Mouse (Mus musculus) gastrocnemius, adult 2 months (tissue): ENCODE data around the gene Sugp1. TPM values are rescaled to one million over a fixed set of nuclear protein-coding genes. Genes with fewer than 3 reads are reported as not detected.
"Not testable (repeated sequence)": the region's sequence is repeated elsewhere in the genome, so short reads cannot be mapped to it uniquely, and the experiment has no call there.

Experiments
- DNase-seq: peaks from one replicate; pipeline ENCODE4 v3.0.0; 2022
- H3K27ac ChIP-seq: fragments of 200-600 bp; 2 replicates; pipeline ENCODE4 v1.8.1; 2022; ENCODE audit warnings: mild to moderate bottlenecking
- H3K4me3 ChIP-seq: fragments of 200-600 bp; 2 replicates; pipeline ENCODE4 v1.8.1; 2022; ENCODE audit warnings: mild to moderate bottlenecking, moderate library complexity
- CTCF ChIP-seq: fragments of 200-600 bp; IDR thresholded peaks from 2 replicates; pipeline ENCODE4 v1.8.1; 2022; ENCODE audit warnings: antibody characterized with exemption, mild to moderate bottlenecking, moderate library complexity
- intact Hi-C: fragments of 180-260 bp; cut with DNase I; formaldehyde crosslinking; loops from one replicate; pipeline ENCODE4 v1.15.1; 2025
- total RNA-seq, 2 experiments: library from RNA; stranded (reverse); gene quantifications; 2 replicates each; pipeline ENCODE4 v1.2.3; 2021

Gene Sugp1
- total RNA-seq, 2 experiments from 2014 or later: 16.8 to 21.0 TPM

DNA sequence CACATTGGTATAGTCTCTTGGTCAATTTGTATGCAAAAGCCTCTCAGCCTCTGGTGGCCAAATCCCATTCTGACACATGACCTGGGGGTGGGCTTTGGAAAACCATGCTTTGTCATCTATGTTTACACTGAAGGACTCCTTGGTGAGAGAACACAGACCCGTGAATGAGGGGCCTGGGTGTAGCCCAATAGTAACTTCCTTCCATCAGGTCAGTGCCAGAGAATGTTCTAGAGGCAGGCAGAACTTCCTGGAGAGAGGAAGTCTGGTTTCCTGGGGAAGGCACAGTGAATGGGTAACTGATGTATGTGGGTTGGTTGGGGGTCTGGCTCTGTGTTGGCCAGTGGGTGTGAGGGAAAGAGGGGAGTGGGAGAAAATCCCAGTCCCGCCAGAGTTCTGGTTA, 37.4 kb upstream of the Sugp1 start:
- no peak for DNase-seq
- intact Hi-C loops: no loop called here
- Histone ChIP-seq H3K4me3 (no peak overlapping the region), H3K27ac (peak overlapping the region; percentile 52)
- no peak for TF ChIP-seq CTCF

GRCm38 (mm10) chr8:70010796-70011195, 31.8 kb upstream of the Sugp1 start:
- H3K4me3 ChIP-seq, DNase-seq, intact Hi-C loops, H3K27ac ChIP-seq: not testable (repeated sequence)

DNA sequence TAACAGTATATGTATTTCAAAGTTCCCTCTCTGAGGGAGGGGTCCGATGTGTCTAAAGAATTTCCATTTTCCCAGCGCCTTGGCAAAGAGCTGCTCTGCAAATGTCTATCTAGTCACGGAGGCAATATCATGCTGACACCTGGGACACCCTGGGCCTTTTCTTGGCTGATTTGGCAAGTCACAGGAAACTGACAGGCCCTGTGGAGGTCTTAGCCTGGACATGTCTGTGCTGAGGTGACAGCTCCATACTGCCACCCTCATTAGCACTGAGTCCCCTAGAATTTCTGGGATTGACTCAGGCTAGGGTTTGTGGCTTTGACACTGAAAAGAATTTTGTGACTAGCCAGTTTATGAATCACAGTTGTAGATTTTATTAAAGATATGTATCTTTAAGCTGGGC, 30.3 kb upstream of the Sugp1 start:
- Histone ChIP-seq H3K27ac (no peak overlapping the region), H3K4me3 (no peak overlapping the region)
- intact Hi-C loops: no loop called here
- no peak for TF ChIP-seq CTCF
- no peak for DNase-seq

DNA sequence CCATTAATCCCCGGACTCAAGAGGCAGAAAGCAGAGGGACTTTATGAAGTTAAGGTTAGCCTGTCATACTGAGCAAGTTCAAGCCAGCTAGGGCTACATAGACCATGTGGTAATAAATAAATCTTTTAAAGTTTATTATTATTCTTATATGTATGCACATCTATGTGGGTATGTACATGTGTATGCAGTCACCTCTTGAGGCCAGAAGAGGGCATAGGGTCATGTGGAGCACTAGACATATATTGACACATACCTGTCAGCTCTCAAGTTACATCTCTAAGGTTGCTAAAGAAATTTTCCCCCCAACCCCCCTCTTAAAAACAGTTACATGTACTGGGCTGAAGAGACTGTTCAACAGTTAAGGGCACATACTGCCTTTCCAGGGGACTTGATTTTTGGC, 29.9 kb upstream of the Sugp1 start:
- no peak overlapping the region for H3K27ac ChIP-seq
- no peak for TF ChIP-seq CTCF

GRCm38 (mm10) chr8:70015017-70015416, 27.6 kb upstream of the Sugp1 start:
- no peak for TF ChIP-seq CTCF
- H3K27ac ChIP-seq: no peak overlapping the region
- H3K4me3 ChIP-seq: no peak overlapping the region
- intact Hi-C loops: no loop called here
- DNase-seq: no peak

More for the DNA sequence above, 29.9 kb upstream of the Sugp1 start:
- no peak overlapping the region for H3K4me3 ChIP-seq
- DNase-seq: no peak
- intact Hi-C loops: no loop called here

- no peak overlapping the region for H3K27ac ChIP-seq
- intact Hi-C loops: no loop called here
- no peak for TF ChIP-seq CTCF
- DNase-seq: no peak
- H3K4me3 ChIP-seq: no peak overlapping the region
Observed at GRCm38 (mm10) chr8:70023596-70023995, 19.0 kb upstream of the Sugp1 start.

GRCm38 (mm10) chr8:70026151-70026550, 16.5 kb upstream of the Sugp1 start:
- no peak overlapping the region for H3K27ac ChIP-seq
- no peak overlapping the region for H3K4me3 ChIP-seq
- no peak for TF ChIP-seq CTCF
- intact Hi-C loops: no loop called here
- no peak for DNase-seq

GRCm38 (mm10) chr8:70030255-70030654, 12.4 kb upstream of the Sugp1 start:
- Histone ChIP-seq H3K27ac (peak overlapping the region; percentile 76), H3K4me3 (no peak overlapping the region)
- TF ChIP-seq CTCF: no peak
- intact Hi-C loops: no loop called here
- DNase-seq: peak; percentile 33

DNA sequence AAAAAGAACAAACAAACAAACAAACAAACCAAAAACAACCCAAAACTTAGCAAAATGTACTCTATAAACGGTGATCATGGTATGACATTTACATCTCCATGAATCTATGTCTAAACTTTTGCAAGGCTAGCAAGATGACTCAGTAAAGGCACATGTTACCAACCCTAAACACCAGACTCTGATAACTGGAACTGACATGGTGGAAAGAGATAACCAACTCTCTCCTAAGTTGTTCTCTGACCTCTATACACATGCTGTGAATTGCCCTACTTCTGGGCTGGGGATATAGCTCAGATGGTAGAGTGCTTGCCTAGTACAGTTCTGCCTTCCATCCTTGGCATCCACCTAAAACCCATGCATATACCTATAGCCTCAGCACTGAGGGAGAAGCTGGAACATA, 4.6 kb upstream of the Sugp1 start:
- Histone ChIP-seq H3K4me3 (no peak overlapping the region), H3K27ac (no peak overlapping the region)
- DNase-seq: no peak
- no peak for TF ChIP-seq CTCF
- intact Hi-C loops: no loop called here

DNA sequence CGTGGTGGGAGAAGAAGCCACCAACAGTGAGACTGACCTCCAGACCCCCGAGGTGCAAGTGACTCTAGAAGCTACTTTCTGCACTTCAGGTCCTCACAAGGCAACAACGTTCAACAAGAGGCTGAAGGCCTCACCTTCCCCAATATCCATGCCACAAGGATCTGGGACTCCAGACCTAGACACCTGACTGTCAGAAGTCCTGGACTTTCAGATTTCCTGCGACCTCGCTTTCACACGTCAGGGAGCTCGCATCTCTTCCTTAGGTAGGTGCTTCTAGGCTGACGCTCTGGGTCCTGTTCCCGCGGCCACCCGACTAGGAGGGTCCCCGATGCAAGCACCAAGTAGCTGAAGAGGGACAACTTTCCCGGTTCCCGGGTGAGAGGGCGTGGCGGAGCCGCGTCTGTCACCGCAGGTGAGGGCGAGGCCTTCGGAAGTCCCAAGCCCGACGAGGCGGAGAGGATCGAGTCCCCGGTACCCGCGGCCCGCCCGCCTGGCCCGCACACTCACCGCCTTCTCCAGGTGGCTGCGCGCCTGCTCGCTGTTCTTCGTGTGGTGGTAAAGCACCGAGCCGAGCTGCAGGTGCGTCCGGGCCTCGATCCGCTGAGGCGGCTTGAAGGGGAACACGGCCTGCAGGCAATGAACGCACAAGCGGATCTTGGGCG, 597 bp upstream of the Sugp1 start:
- intact Hi-C loops: no loop called here
- peak overlapping the region; percentile 99 for H3K4me3 ChIP-seq
- peak overlapping the region; percentile 99 for H3K27ac ChIP-seq
- TF ChIP-seq CTCF: no peak
- no peak for DNase-seq

DNA sequence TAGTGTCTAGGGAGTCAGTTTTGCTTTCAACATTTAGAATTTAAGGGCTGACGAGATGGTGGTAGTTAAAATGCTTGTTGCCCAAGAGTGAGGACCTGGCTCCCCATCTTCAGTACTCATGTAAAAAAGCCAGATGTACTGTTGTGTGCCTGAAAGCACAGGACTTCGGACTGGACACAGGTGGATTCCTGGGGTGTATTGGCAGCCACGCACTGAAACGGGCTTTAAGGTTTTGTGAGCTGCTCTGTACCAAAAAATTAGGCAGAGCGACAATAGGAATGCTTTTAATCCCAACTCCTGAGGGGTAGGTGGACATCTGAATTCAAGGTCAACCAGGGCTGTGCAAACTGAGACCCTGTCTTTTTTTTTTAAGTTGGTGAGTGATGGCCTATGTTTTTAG, 1.4 kb downstream of the Sugp1 start:
- Histone ChIP-seq H3K4me3 (peak overlapping the region; percentile 99), H3K27ac (no peak overlapping the region)
- no peak for TF ChIP-seq CTCF
- intact Hi-C loops: no loop called here
- no peak for DNase-seq

- DNase-seq: no peak
- TF ChIP-seq CTCF: no peak
- intact Hi-C loops: no loop called here
- Histone ChIP-seq H3K4me3 (no peak overlapping the region), H3K27ac (no peak overlapping the region)
Observed at GRCm38 (mm10) chr8:70049662-70050061, 7.0 kb downstream of the Sugp1 start.

DNA sequence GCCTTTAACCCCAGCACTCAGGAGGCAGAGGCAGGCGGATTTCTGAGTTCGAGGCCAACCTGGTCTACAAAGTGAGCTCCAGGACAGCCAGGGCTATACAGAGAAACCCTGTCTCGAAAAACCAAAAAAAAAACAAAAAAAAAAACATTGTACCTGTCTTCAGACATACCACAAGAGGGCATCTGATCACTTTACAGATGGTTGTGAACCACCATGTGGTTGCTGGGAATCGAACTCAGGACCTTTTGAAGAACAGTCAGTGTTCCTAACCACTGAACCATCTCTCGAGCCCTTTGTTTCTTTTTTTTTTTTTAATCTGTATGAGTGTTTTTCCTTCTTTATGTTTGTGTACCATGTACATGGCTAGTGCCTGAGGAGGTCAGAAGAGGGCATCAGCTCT, 7.8 kb downstream of the Sugp1 start:
- intact Hi-C loops, H3K4me3 ChIP-seq, DNase-seq, H3K27ac ChIP-seq: not testable (repeated sequence)

DNA sequence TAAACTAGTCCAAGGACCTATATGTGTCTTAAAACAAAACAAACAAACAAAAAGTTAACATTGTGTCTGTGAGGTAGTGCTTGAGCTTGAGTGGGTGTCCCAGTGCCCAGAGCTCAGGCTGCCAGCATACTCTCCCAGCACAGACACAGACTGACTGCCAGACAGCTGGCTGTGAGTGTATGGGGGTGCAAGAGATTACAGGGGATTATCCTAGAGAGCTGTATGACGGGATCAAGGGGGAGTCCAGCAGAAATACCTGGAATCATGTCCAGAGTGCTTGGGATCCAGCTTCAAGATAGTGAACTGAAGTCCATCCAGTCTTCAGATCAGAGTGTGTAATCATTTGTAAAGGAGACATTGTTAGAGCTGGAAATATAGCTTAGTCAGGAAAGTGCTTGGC, 15.1 kb downstream of the Sugp1 start:
- intact Hi-C loops: no loop called here
- TF ChIP-seq CTCF: no peak
- no peak overlapping the region for H3K4me3 ChIP-seq
- DNase-seq: no peak
- no peak overlapping the region for H3K27ac ChIP-seq
